Mouse (Mus musculus) stomach, postnatal 0 days (tissue): ENCODE results near the gene Fam57b.

ENCODE experiments used
- CTCF ChIP-seq: IDR thresholded peaks from 2 replicates; pipeline ENCODE4 v1.5.1; 2016; ENCODE audit warnings: antibody characterized with exemption, low read depth, mild to moderate bottlenecking, moderate library complexity
- EP300 ChIP-seq: optimal IDR thresholded peaks from 2 replicates; pipeline ENCODE3; 2016; ENCODE audit warnings: antibody characterized with exemption

GRCm38 (mm10) chr7:126781661-126782370 is 15.7 kb upstream of the Fam57b start:
- TF ChIP-seq EP300, result no peak
- TF ChIP-seq CTCF, result no peak
